Mouse (Mus musculus) heart, adult 2 months (tissue): Measurements from ENCODE around the gene Gtf2h1. TPM values are rescaled to one million over a fixed set of nuclear protein-coding genes. Genes with fewer than 3 reads are reported as not detected.

ENCODE experiments used
- DNase-seq, 2 experiments: peaks; one replicate each; pipeline ENCODE4 v3.0.0; 2021
- H3K27ac ChIP-seq: fragments of 200-600 bp; 2 replicates; pipeline ENCODE4 v1.8.1; 2022
- H3K27me3 ChIP-seq: fragments of 200-500 bp; 2 replicates; pipeline ENCODE4 v1.6.1; 2012; ENCODE audit warnings: mild to moderate bottlenecking, low read length, inconsistent platforms, mixed read lengths; ENCODE audit not compliant: control insufficient read depth, insufficient read depth
- H3K36me3 ChIP-seq: fragments of 200-500 bp; 2 replicates; pipeline ENCODE4 v1.6.1; 2012; ENCODE audit warnings: low read length, inconsistent platforms; ENCODE audit not compliant: control insufficient read depth, insufficient read depth
- H3K4me1 ChIP-seq: fragments of 200-500 bp; 2 replicates; pipeline ENCODE4 v1.6.1; 2011; ENCODE audit warnings: low read length; ENCODE audit not compliant: control insufficient read depth, insufficient read depth
- H3K4me3 ChIP-seq: fragments of 200-600 bp; 2 replicates; pipeline ENCODE4 v1.8.1; 2022
- H3K79me2 ChIP-seq: fragments of 200-500 bp; replicated peaks from 2 replicates; pipeline ENCODE4 v1.6.1; 2012; ENCODE audit warnings: mild to moderate bottlenecking, inconsistent platforms, low read length, moderate library complexity, mixed read lengths; ENCODE audit not compliant: control insufficient read depth, insufficient read depth
- H3K9ac ChIP-seq: fragments of 200-500 bp; 2 replicates; pipeline ENCODE4 v1.6.1; 2012; ENCODE audit warnings: low read depth, mild to moderate bottlenecking, control low read depth, inconsistent platforms, low read length, mixed read lengths
- CTCF ChIP-seq: fragments of 200-600 bp; IDR thresholded peaks from 2 replicates; pipeline ENCODE4 v1.8.1; 2022; ENCODE audit warnings: antibody characterized with exemption, mild to moderate bottlenecking, moderate library complexity
- EP300 ChIP-seq: fragments of 200-500 bp; IDR thresholded peaks from 2 replicates; pipeline ENCODE4 v1.6.1; 2011; ENCODE audit warnings: low read depth, low read length, control low read depth; ENCODE audit not compliant: insufficient read depth
- POLR2A ChIP-seq: fragments of 200-500 bp; IDR thresholded peaks from 2 replicates; pipeline ENCODE4 v1.6.1; 2011; ENCODE audit warnings: mild to moderate bottlenecking, low read depth, low read length, control low read depth; ENCODE audit not compliant: insufficient read depth
- WGBS: fragments of 180-500 bp; shearing (Covaris S2); methylation state at CpG from one replicate; pipeline ENCODE4 v1.1.7; 2018; 5-methylcytosine and 5-hydroxymethylcytosine counted together
- intact Hi-C: fragments of 180-260 bp; cut with DNase I; formaldehyde crosslinking; loops from one replicate; pipeline ENCODE4 v1.15.1; 2025
- polyA plus RNA-seq: library from polyadenylated mRNA; depleted of rRNA; stranded (reverse); fragments of >200 nt; gene quantifications from 2 replicates; pipeline ENCODE4 v1.2.3, GENCODE M21; 2012
- total RNA-seq, 2 experiments: library from RNA; stranded (reverse); gene quantifications; 2 replicates each; pipeline ENCODE4 v1.2.3; 2021

Gtf2h1 gene
- total and polyA plus RNA-seq, 3 experiments: 4.8 to 17.2 (median 15.7) TPM

GRCm38 (mm10) chr7:46838891-46839302, 43.0 kb downstream of the Gtf2h1 start:
- H3K36me3 ChIP-seq: no peaks in the 10 kb centered on the region
- TF ChIP-seq CTCF (no peak), POLR2A (peak; percentile 60; the same call in 1 of the 2 replicates), EP300 (0 out of 2 replicates have a peak, but pooled peaks have one; percentile 23)
- no peaks in the 10 kb centered on the region for H3K79me2 ChIP-seq
- H3K27me3 ChIP-seq: no peaks in the 10 kb centered on the region
- peaks cover 15% of the 10 kb centered on the region for H3K4me1 ChIP-seq
- no peak overlapping the region for H3K4me3 ChIP-seq
- WGBS: 24% methylated on average over 8 of the region's 8 CpGs
- peak; percentile 77 to 85 for DNase-seq
- H3K9ac ChIP-seq: no peak overlapping the region
- H3K27ac ChIP-seq: peak overlapping the region; percentile 84
- intact Hi-C loops: no loop called here

GRCm38 (mm10) chr7:46839446-46839845, 43.5 kb downstream of the Gtf2h1 start:
- Histone ChIP-seq H3K9ac (no peak overlapping the region), H3K4me3 (no peak overlapping the region), H3K79me2 (no peaks in the 10 kb centered on the region), H3K4me1 (peaks cover 15% of the 10 kb centered on the region), H3K36me3 (no peaks in the 10 kb centered on the region), H3K27ac (peak overlapping the region; percentile 84), H3K27me3 (no peaks in the 10 kb centered on the region)
- peak; percentile 42 to 47 for DNase-seq
- intact Hi-C loops: no loop called here
- 28% methylated on average over 7 of the region's 7 CpGs for WGBS
- TF ChIP-seq EP300: no peak
- TF ChIP-seq POLR2A: no peak
- no peak for TF ChIP-seq CTCF

GRCm38 (mm10) chr7:46839861-46840260, 44.0 kb downstream of the Gtf2h1 start:
- peak overlapping the region; percentile 84 for H3K27ac ChIP-seq
- intact Hi-C loops: no loop called here
- TF ChIP-seq POLR2A (no peak), CTCF (no peak), EP300 (no peak)

GRCm38 (mm10) chr7:46840326-46840725, 44.4 kb downstream of the Gtf2h1 start:
- no peaks in the 10 kb centered on the region for H3K27me3 ChIP-seq
- 65% methylated on average over 4 of the region's 4 CpGs for WGBS
- intact Hi-C loops: no loop called here
- no peak overlapping the region for H3K27ac ChIP-seq
- no peaks in the 10 kb centered on the region for H3K36me3 ChIP-seq
- TF ChIP-seq EP300 (no peak), CTCF (no peak), POLR2A (no peak)
- no peak overlapping the region for H3K9ac ChIP-seq
- no peak overlapping the region for H3K4me3 ChIP-seq
- no peak for DNase-seq
- peaks cover 19% of the 10 kb centered on the region for H3K4me1 ChIP-seq
- no peaks in the 10 kb centered on the region for H3K79me2 ChIP-seq

More at GRCm38 (mm10) chr7:46839861-46840260, 44.0 kb downstream of the Gtf2h1 start:
- Histone ChIP-seq H3K36me3 (no peaks in the 10 kb centered on the region), H3K9ac (no peak overlapping the region), H3K27me3 (no peaks in the 10 kb centered on the region), H3K4me1 (peaks cover 17% of the 10 kb centered on the region), H3K79me2 (no peaks in the 10 kb centered on the region), H3K4me3 (no peak overlapping the region)
- DNase-seq: no peak
- WGBS: 81% methylated on average over 5 of the region's 5 CpGs

GRCm38 (mm10) chr7:46840787-46841525, 45.1 kb downstream of the Gtf2h1 start, which contains the start of gene Ldha:
TSS of gene Ldha (plus strand) at chr7:46841475.
- DNase-seq: no peak
- TF ChIP-seq POLR2A (no peak), EP300 (no peak), CTCF (no peak)
- no peak within 1 kb of the TSS for H3K4me3 ChIP-seq
- intact Hi-C loops: no loop called here
- 69% methylated on average over 6 of the region's 6 CpGs for WGBS
- H3K27ac ChIP-seq: no peak within 1 kb of the TSS
- H3K79me2 ChIP-seq: no peaks in the 10 kb centered on the region
- H3K36me3 ChIP-seq: no peaks in the 10 kb centered on the region
- H3K9ac ChIP-seq: no peak within 1 kb of the TSS
- no peaks in the 10 kb centered on the region for H3K27me3 ChIP-seq
- peaks cover 19% of the 10 kb centered on the region for H3K4me1 ChIP-seq

GRCm38 (mm10) chr7:46842278-46842677, 46.4 kb downstream of the Gtf2h1 start:
- Histone ChIP-seq H3K36me3 (peaks cover 2% of the 10 kb centered on the region; the same call in 1 of the 2 replicates), H3K4me1 (peaks cover 20% of the 10 kb centered on the region)

More at GRCm38 (mm10) chr7:46842278-46842677, 46.4 kb downstream of the Gtf2h1 start:
- Histone ChIP-seq H3K27ac (no peak overlapping the region), H3K27me3 (no peaks in the 10 kb centered on the region), H3K9ac (no peak overlapping the region), H3K4me3 (no peak overlapping the region), H3K79me2 (no peaks in the 10 kb centered on the region)
- no peak for TF ChIP-seq CTCF
- DNase-seq: no peak
- intact Hi-C loops: no loop called here
- 53% methylated on average over 5 of the region's 5 CpGs for WGBS
